Mouse (Mus musculus): ENCODE measurements at regions not wholly inside any gene's neighbourhood (a gene's known extent, or its start where the extent isn't known, plus 50 kb on each side); places are given as distances from the start of the nearest gene placed in this dataset.

- DNase-seq, result no peak
Observed at GRCm38 (mm10) chr15:72322127-72322526, 1512.2 kb upstream of the Gm6569 start.

- DNase-seq, result no peak
Observed at GRCm38 (mm10) chr15:72323158-72323557, 1511.2 kb upstream of the Gm6569 start.

- no peak for DNase-seq
Observed at GRCm38 (mm10) chr15:72331262-72331661, 1503.1 kb upstream of the Gm6569 start.

- DNase-seq, result no peak
Observed at GRCm38 (mm10) chr15:72334497-72334896, 1499.9 kb upstream of the Gm6569 start.

- DNase-seq, result no peak
Observed at GRCm38 (mm10) chr15:72339629-72340028, 1494.7 kb upstream of the Gm6569 start.

- DNase-seq, result peak in 1 of 2 experiments; percentile 46
Observed at GRCm38 (mm10) chr15:72341991-72342390, 1492.4 kb upstream of the Gm6569 start.

GRCm38 (mm10) chr15:72342504-72342903 is 1491.9 kb upstream of the Gm6569 start:
- no peak for DNase-seq

- DNase-seq, result no peak
Observed at GRCm38 (mm10) chr15:72343794-72344193, 1490.6 kb upstream of the Gm6569 start.

- DNase-seq, result peak; percentile 77 to 85
Observed at GRCm38 (mm10) chr15:72353371-72353770, 1481.0 kb upstream of the Gm6569 start.

- no peak for DNase-seq
Observed at GRCm38 (mm10) chr15:72355626-72356025, 1478.7 kb upstream of the Gm6569 start.

GRCm38 (mm10) chr15:72359636-72360035 is 1474.7 kb upstream of the Gm6569 start:
- DNase-seq, result peak; percentile 43 to 57

GRCm38 (mm10) chr15:72360049-72360448 is 1474.3 kb upstream of the Gm6569 start:
- peak; percentile 80 to 84 for DNase-seq

GRCm38 (mm10) chr15:72360463-72361030 is 1473.8 kb upstream of the Gm6569 start:
- peak; percentile 100 for DNase-seq

GRCm38 (mm10) chr15:72373041-72373440 is 1461.3 kb upstream of the Gm6569 start:
- peak; percentile 55 to 66 for DNase-seq

GRCm38 (mm10) chr15:72377201-72377600 is 1457.2 kb upstream of the Gm6569 start:
- no peak for DNase-seq

GRCm38 (mm10) chr15:72379291-72379690 is 1455.1 kb upstream of the Gm6569 start:
- DNase-seq, result no peak

GRCm38 (mm10) chr15:72381164-72381563 is 1453.2 kb upstream of the Gm6569 start:
- DNase-seq, result peak; percentile 25 to 31

GRCm38 (mm10) chr15:72381744-72382143 is 1452.6 kb upstream of the Gm6569 start:
- peak; percentile 48 to 52 for DNase-seq

- DNase-seq, result peak in 1 of 2 experiments; percentile 36
Observed at GRCm38 (mm10) chr15:72382521-72382920, 1451.8 kb upstream of the Gm6569 start.

- no peak for DNase-seq
Observed at GRCm38 (mm10) chr15:72383062-72383461, 1451.3 kb upstream of the Gm6569 start.

GRCm38 (mm10) chr15:72383470-72383869 is 1450.9 kb upstream of the Gm6569 start:
- DNase-seq, result no peak

GRCm38 (mm10) chr15:72393226-72393625 is 1441.1 kb upstream of the Gm6569 start:
- peak; percentile 69 to 77 for DNase-seq

- no peak for DNase-seq
Observed at GRCm38 (mm10) chr15:72411956-72412355, 1422.4 kb upstream of the Gm6569 start.

Measured in cerebellum, postnatal 10 days (tissue).